Mouse (Mus musculus) bone marrow, adult 2 months (tissue): ENCODE results near the gene Arid3c. TPM values are rescaled to one million over a fixed set of nuclear protein-coding genes. Genes with fewer than 3 reads are reported as not detected.

Experiments
- H3K27ac ChIP-seq: fragments of 200-500 bp; 2 replicates; pipeline ENCODE4 v1.5.1; 2012; ENCODE audit warnings: low read depth, mild to moderate bottlenecking, control low read depth, inconsistent platforms, low read length; ENCODE audit not compliant: control insufficient read depth, poor library complexity, insufficient read depth
- H3K4me1 ChIP-seq: fragments of 200-500 bp; 2 replicates; pipeline ENCODE4 v1.6.1; 2011; ENCODE audit warnings: low read length; ENCODE audit not compliant: control insufficient read depth, insufficient read depth
- H3K4me3 ChIP-seq: fragments of 200-500 bp; replicated peaks from 2 replicates; pipeline ENCODE3; 2011; ENCODE audit warnings: mild to moderate bottlenecking, low read depth, low read length, control low read depth; ENCODE audit not compliant: control insufficient read depth
- CTCF ChIP-seq: fragments of 200-500 bp; IDR thresholded peaks from 2 replicates; pipeline ENCODE4 v1.5.1; 2011; ENCODE audit warnings: low read length, control low read depth; ENCODE audit not compliant: control insufficient read depth, insufficient read depth
- POLR2A ChIP-seq: fragments of 200-500 bp; IDR thresholded peaks from 2 replicates; pipeline ENCODE4 v1.6.1; 2011; ENCODE audit warnings: low read depth, mild to moderate bottlenecking, control low read depth, low read length, borderline replicate concordance; ENCODE audit not compliant: control insufficient read depth
- WGBS: fragments of 180-500 bp; shearing (Covaris S2); methylation state at CpG from one replicate; pipeline ENCODE4 v1.1.7; 2018; 5-methylcytosine and 5-hydroxymethylcytosine counted together
- polyA plus RNA-seq: library from polyadenylated mRNA; stranded (reverse); fragments of >200 nt; gene quantifications from 2 replicates; pipeline ENCODE4 v1.2.4, GENCODE M21; 2011; ENCODE audit warnings: low replicate concordance; ENCODE audit not compliant: missing spikeins, insufficient read depth, insufficient read length

Arid3c gene
- polyA plus RNA-seq, 1 experiment = not detected

- H3K4me3 ChIP-seq = no peak overlapping the region
- TF ChIP-seq CTCF (peak; percentile 90), POLR2A (no peak)
- H3K4me1 ChIP-seq = no peaks in the 10 kb centered on the region; the same call in 1 of the 2 replicates
- H3K27ac ChIP-seq = no peak overlapping the region
- 27% methylated on average over 8 of the region's 8 CpGs for WGBS
Observed at GRCm38 (mm10) chr4:41737602-41738255, 6.8 kb upstream of the Arid3c start.

GRCm38 (mm10) chr4:41726826-41727621 is 3.9 kb downstream of the Arid3c start:
- Histone ChIP-seq H3K4me3 (no peak overlapping the region), H3K4me1 (no peaks in the 10 kb centered on the region; the same call in 1 of the 2 replicates), H3K27ac (no peak overlapping the region)
- WGBS = 26% methylated on average over 20 of the region's 20 CpGs
- TF ChIP-seq POLR2A = no peak
- no peak for TF ChIP-seq CTCF

GRCm38 (mm10) chr4:41722918-41723351 is 8.0 kb downstream of the Arid3c start, which contains the start of gene Dctn3:
Dctn3 (minus strand) TSS chr4:41723170.
- Histone ChIP-seq H3K27ac (no peak within 1 kb of the TSS), H3K4me1 (no peaks in the 10 kb centered on the region), H3K4me3 (peak within 1 kb of the TSS; percentile 91)
- under 1% methylated on average over 27 of the region's 27 CpGs for WGBS
- TF ChIP-seq CTCF = no peak
- TF ChIP-seq POLR2A = peak; percentile 92; the same call in 1 of the 2 replicates

- no peak overlapping the region for H3K27ac ChIP-seq
- WGBS = 82% methylated on average over 6 of the region's 6 CpGs
- H3K4me3 ChIP-seq = no peak overlapping the region
- H3K4me1 ChIP-seq = peaks cover 3% of the 10 kb centered on the region; the same call in 1 of the 2 replicates
- no peak for TF ChIP-seq CTCF
- no peak for TF ChIP-seq POLR2A
Observed at GRCm38 (mm10) chr4:41716834-41717233, 14.1 kb downstream of the Arid3c start.

GRCm38 (mm10) chr4:41715596-41715995 is 15.3 kb downstream of the Arid3c start:
- TF ChIP-seq CTCF (peak; percentile 3; the same call in 1 of the 2 replicates), POLR2A (no peak)

GRCm38 (mm10) chr4:41715082-41715481 is 15.9 kb downstream of the Arid3c start:
- no peak overlapping the region for H3K27ac ChIP-seq
- 76% methylated on average over 8 of the region's 8 CpGs for WGBS

More at GRCm38 (mm10) chr4:41715596-41715995, 15.3 kb downstream of the Arid3c start:
- peaks cover 3% of the 10 kb centered on the region; the same call in 1 of the 2 replicates for H3K4me1 ChIP-seq
- WGBS = 80% methylated on average over 5 of the region's 5 CpGs
- H3K4me3 ChIP-seq = no peak overlapping the region
- H3K27ac ChIP-seq = no peak overlapping the region

GRCm38 (mm10) chr4:41714276-41714675 is 16.7 kb downstream of the Arid3c start:
- 10% methylated on average over 8 of the region's 8 CpGs for WGBS
- Histone ChIP-seq H3K4me1 (peaks cover 3% of the 10 kb centered on the region; the same call in 1 of the 2 replicates), H3K27ac (no peak overlapping the region), H3K4me3 (no peak overlapping the region)
- TF ChIP-seq POLR2A (no peak), CTCF (peak; percentile 80)

More at GRCm38 (mm10) chr4:41715082-41715481, 15.9 kb downstream of the Arid3c start:
- Histone ChIP-seq H3K4me1 (peaks cover 3% of the 10 kb centered on the region; the same call in 1 of the 2 replicates), H3K4me3 (no peak overlapping the region)
- TF ChIP-seq CTCF = no peak
- no peak for TF ChIP-seq POLR2A
